Mouse (Mus musculus): ENCODE data around the gene Fam83f. TPM values are rescaled to one million over a fixed set of nuclear protein-coding genes. Genes with fewer than 3 reads are reported as not detected.

The Fam83f gene
- polyA plus RNA-seq (2015; fragmentation: Nextera tagmentation; extraction: Ambion mirVana) = 0.38 and 0.62 TPM in 2 replicates

DNA sequence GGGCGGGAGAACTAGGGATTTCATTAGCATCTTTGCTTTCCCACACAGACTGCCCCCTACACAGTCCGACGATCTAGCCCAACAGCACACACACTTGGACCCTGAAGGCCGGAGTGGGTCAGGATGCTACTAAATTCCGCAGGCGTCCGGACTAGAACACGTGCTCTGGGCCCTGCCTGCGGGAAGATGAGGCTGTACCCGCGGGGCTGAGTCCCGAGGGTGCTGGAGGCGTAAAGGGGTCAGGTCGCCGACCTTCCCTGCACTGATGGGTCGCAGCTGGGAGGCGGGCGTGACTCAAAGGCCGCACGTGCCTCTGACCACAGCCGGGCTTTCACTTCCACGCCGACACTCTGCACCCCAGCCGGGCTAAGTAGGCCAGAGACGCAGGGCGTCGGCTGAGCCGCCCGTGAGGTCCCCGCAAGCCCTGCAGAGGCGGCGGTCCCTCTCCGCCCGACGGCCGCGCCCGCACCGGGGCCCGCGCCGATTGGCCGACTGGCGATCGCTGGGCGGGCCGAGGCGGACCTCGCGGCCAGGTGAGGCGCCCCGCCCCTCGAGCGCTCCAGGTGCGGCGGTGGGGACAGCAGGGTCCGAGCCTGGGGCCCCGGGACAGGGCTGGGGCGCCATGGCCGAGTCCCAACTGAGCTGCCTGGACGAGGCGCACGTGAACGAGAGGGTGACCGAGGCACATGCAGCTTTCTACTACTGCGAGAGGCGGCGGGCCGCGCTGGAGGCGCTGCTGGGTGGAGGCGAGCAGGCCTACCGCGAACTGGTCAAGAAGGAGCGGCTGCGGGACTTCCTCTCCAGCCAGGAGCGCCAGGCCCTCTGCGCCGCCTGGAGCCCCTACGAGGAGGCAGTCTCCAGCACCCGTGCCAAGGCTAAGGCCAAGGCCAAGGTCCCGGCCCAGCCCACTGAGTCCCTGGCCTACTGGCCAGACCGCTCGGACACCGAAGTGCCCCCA is at the start of gene Fam83f:
TSS of gene Fam83f (plus strand) at position 553 of the 958 bp plus-strand sequence.

DNA sequence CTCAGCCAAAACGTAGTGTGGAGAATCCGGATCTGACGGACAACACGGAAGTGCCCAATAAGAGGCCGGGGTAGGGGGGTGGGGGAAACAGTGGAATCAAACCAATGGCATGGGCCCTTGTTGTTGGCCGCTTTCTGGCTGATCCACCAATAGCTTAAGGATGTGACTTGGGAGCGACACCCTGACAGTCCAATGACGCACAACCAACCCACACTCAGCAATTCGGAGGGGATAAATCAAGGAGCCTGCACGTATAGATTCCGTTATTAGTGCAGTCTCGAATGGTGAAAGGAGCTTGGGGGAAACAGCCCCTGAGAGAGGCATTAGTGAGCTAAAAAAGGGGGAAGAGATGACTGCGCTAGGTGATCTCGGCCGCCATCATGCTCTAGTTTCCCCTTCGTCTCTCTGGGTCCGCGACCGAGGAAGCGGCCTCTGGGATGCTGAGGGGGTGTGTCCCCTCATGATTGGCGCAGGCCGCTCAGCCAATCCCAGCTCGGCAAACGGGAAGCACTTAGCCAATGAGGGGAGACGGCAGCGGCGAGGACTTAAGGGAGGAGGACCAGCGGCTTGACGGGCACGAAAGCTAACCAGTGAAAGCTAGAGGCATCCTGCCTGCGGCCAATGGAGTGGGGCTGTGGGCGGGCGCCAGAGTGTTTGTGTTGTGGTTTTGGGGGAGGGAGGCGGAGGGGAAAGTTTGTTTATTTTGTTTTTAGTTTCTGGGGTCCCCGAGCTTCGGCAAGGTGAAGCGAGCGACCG is 39.1 kb downstream of the Fam83f start, which contains the start of gene Tnrc6b:
TSS of gene Tnrc6b (plus strand) at position 706 of the 756 bp plus-strand sequence.

Small RNA genes lying within 50 kb of the gene (microRNA-seq; reads per million reads assigned to microRNA genes)
- gene Mir6957 = not detected

Other genes with a start within 250 kb of the Fam83f start
- gene Enthd1, start 106.7 kb upstream of the Fam83f start, polyA plus RNA-seq (2015; fragmentation: Nextera tagmentation; extraction: Ambion mirVana) = not detected in 2 replicates
- gene Grap2, start 99.3 kb upstream of the Fam83f start, polyA plus RNA-seq (2015; fragmentation: Nextera tagmentation; extraction: Ambion mirVana) = 0.41 and 1.1 TPM in 2 replicates
- gene Tnrc6b, start 39.5 kb downstream of the Fam83f start, polyA plus RNA-seq (2015; fragmentation: Nextera tagmentation; extraction: Ambion mirVana) = 21.3 and 23.4 TPM in 2 replicates

All from neural tube, postnatal 0 days (tissue).